Mouse (Mus musculus): ENCODE data around the gene F2rl1. TPM values are rescaled to one million over a fixed set of nuclear protein-coding genes. Genes with fewer than 3 reads are reported as not detected.

The F2rl1 gene
- total RNA-seq (2021), result under 1 TPM; 0.20 to 0.91 TPM
- long read RNA-seq, experiment 1, partial matches to known transcripts, result 0 of 1 reads
- long read RNA-seq, experiment 1, other reads (novel, unspliced or antisense), result 1 of 1 reads
- long read RNA-seq, experiment 2, result 0 reads

GRCm38 (mm10) chr13:95524674-95525491, at the start of gene F2rl1:
Gene F2rl1 (minus strand): TSS chr13:95525227.
- no peak for DNase-seq
- intact Hi-C loops (cut with DNase I), result no loop called here

GRCm38 (mm10) chr13:95570877-95571276, 45.9 kb upstream of the F2rl1 start:
- intact Hi-C loops (cut with DNase I), result no loop called here
- no peak for DNase-seq

GRCm38 (mm10) chr13:95569326-95569725, 44.3 kb upstream of the F2rl1 start:
- intact Hi-C loops (cut with DNase I), result loop anchor here (10.0 kb wide), 1 partner anchor 315 kb away; no protein-coding TSS in a partner anchor
- no peak for DNase-seq

- intact Hi-C loops (cut with DNase I), result loop anchor here (10.0 kb wide), 1 partner anchor 316 kb away; no protein-coding TSS in a partner anchor
These were observed 43.3 kb upstream of the F2rl1 start for GRCm38 (mm10) chr13:95568336-95568735.

GRCm38 (mm10) chr13:95566841-95567551, 42.0 kb upstream of the F2rl1 start:
- no peak for DNase-seq
- intact Hi-C loops (cut with DNase I), result loop anchor here (10.0 kb wide), 1 partner anchor 318 kb away; no protein-coding TSS in a partner anchor

More at GRCm38 (mm10) chr13:95568336-95568735, 43.3 kb upstream of the F2rl1 start:
- no peak for DNase-seq

GRCm38 (mm10) chr13:95563693-95564092, 38.7 kb upstream of the F2rl1 start:
- intact Hi-C loops (cut with DNase I), result loop anchor here (1.0 to 10.0 kb wide), 3 partner anchors 104 to 321 kb away; no protein-coding TSS in a partner anchor
- DNase-seq, result peak in 1 of 2 experiments; percentile 41

- intact Hi-C loops (cut with DNase I), result loop anchor here (1.0 to 10.0 kb wide), 2 partner anchors 158 to 322 kb away; no protein-coding TSS in a partner anchor
- DNase-seq, result no peak
These were observed 38.1 kb upstream of the F2rl1 start for GRCm38 (mm10) chr13:95563066-95563610.

- intact Hi-C loops (cut with DNase I), result no loop called here
- no peak for DNase-seq
These were observed 32.3 kb upstream of the F2rl1 start for GRCm38 (mm10) chr13:95557326-95557725.

GRCm38 (mm10) chr13:95553885-95554492, 29.0 kb upstream of the F2rl1 start:
- DNase-seq, result no peak
- intact Hi-C loops (cut with DNase I), result no loop called here

GRCm38 (mm10) chr13:95550636-95551370, 25.8 kb upstream of the F2rl1 start:
- intact Hi-C loops (cut with DNase I), result no loop called here
- DNase-seq, result no peak

GRCm38 (mm10) chr13:95549421-95549820, 24.4 kb upstream of the F2rl1 start:
- no peak for DNase-seq
- intact Hi-C loops (cut with DNase I), result no loop called here

GRCm38 (mm10) chr13:95548856-95549255, 23.8 kb upstream of the F2rl1 start:
- intact Hi-C loops (cut with DNase I), result no loop called here
- DNase-seq, result no peak

GRCm38 (mm10) chr13:95548291-95548789, 23.3 kb upstream of the F2rl1 start:
- DNase-seq, result peak in 1 of 2 experiments; percentile 42
- intact Hi-C loops (cut with DNase I), result no loop called here

- intact Hi-C loops (cut with DNase I), result no loop called here
- no peak for DNase-seq
These were observed 22.1 kb upstream of the F2rl1 start for GRCm38 (mm10) chr13:95547090-95547611.

GRCm38 (mm10) chr13:95546251-95546650, 21.2 kb upstream of the F2rl1 start:
- no peak for DNase-seq
- intact Hi-C loops (cut with DNase I), result no loop called here

- no peak for DNase-seq
These were observed 20.7 kb upstream of the F2rl1 start for GRCm38 (mm10) chr13:95545729-95546186.

GRCm38 (mm10) chr13:95538021-95538420, 13.0 kb upstream of the F2rl1 start:
- intact Hi-C loops (cut with DNase I), result no loop called here
- no peak for DNase-seq

More at GRCm38 (mm10) chr13:95545729-95546186, 20.7 kb upstream of the F2rl1 start:
- intact Hi-C loops (cut with DNase I), result no loop called here

GRCm38 (mm10) chr13:95536117-95536493, 11.1 kb upstream of the F2rl1 start:
- intact Hi-C loops (cut with DNase I), result no loop called here
- no peak for DNase-seq
